Comparison of ENCODE assay signal across 8 mouse cellular contexts in genomic region chr14:25608618-25609017, GRCm38 (mm10).
DNase-seq lines count a peak whose midpoint lies in the region; ATAC-seq and TF ChIP-seq lines count a peak whose summit lies in the region.

No protein-coding gene starts in this region.

- intact Hi-C loops in left cerebral cortex, postnatal 36 days (cut with DNase I), result no loop called here

- no peaks in the 10 kb centered on the region for H3K27me3 ChIP-seq in embryonic facial prominence, embryonic 12.5 days
- no peaks in the 10 kb centered on the region for H3K27me3 ChIP-seq in limb, embryonic 12.5 days
- H3K27me3 ChIP-seq in stomach, embryonic 15.5 days (replicated peaks), result no peaks in the 10 kb centered on the region

- peak overlapping the region; percentile 82 for H3K4me2 ChIP-seq in embryonic facial prominence, embryonic 12.5 days (replicated peaks)
- H3K4me2 ChIP-seq in limb, embryonic 12.5 days, result peak overlapping the region; percentile 96
- peak overlapping the region; percentile 100 for H3K4me2 ChIP-seq in stomach, embryonic 15.5 days

- H3K27ac ChIP-seq in layer of hippocampus, adult 2 months, result peak overlapping the region; percentile 97
- peak overlapping the region; percentile 98 for H3K27ac ChIP-seq in embryonic facial prominence, embryonic 12.5 days
- peak overlapping the region; percentile 97 for H3K27ac ChIP-seq in limb, embryonic 12.5 days
- peak overlapping the region; percentile 90 for H3K27ac ChIP-seq in stomach, embryonic 15.5 days

- WGBS in embryonic facial prominence, embryonic 12.5 days, result 7% methylated on average over 4 of the region's 4 CpGs
- WGBS in limb, embryonic 12.5 days, result 12% methylated on average over 4 of the region's 4 CpGs
- 32% methylated on average over 4 of the region's 4 CpGs for WGBS in stomach, embryonic 15.5 days

- no peak for TF ChIP-seq CTCF in layer of hippocampus, adult 2 months (conservative IDR thresholded peaks at IDR 0.05)

- peak overlapping the region; percentile 81 for H3K4me3 ChIP-seq in layer of hippocampus, adult 2 months
- H3K4me3 ChIP-seq in embryonic facial prominence, embryonic 12.5 days, result peak overlapping the region; percentile 72
- H3K4me3 ChIP-seq in limb, embryonic 12.5 days (replicated peaks), result peak overlapping the region; percentile 82
- peak overlapping the region; percentile 75 for H3K4me3 ChIP-seq in stomach, embryonic 15.5 days (replicated peaks)

- peaks cover 81% of the 10 kb centered on the region for H3K4me1 ChIP-seq in embryonic facial prominence, embryonic 12.5 days
- peaks cover 82% of the 10 kb centered on the region for H3K4me1 ChIP-seq in limb, embryonic 12.5 days (replicated peaks)
- peaks cover 66% of the 10 kb centered on the region for H3K4me1 ChIP-seq in stomach, embryonic 15.5 days

- no peaks in the 10 kb centered on the region for H3K9me3 ChIP-seq in embryonic facial prominence, embryonic 12.5 days
- no peaks in the 10 kb centered on the region for H3K9me3 ChIP-seq in limb, embryonic 12.5 days
- H3K9me3 ChIP-seq in stomach, embryonic 15.5 days, result no peaks in the 10 kb centered on the region

- DNase-seq in layer of hippocampus, adult 2 months (ENCODE audit: low spot score in 2 of 2), result no peak
- DNase-seq in layer of hippocampus, adult 11-12 months (ENCODE audit: low spot score), result no peak
- DNase-seq in left cerebral cortex, postnatal 36 days (ENCODE audit: low spot score in 2 of 2), result no peak
- DNase-seq in ovary, adult 18-20 months (ENCODE audit: low spot score), result no peak
- DNase-seq in right cerebral cortex, postnatal 4 days, result no peak

- no peaks in the 10 kb centered on the region for H3K36me3 ChIP-seq in embryonic facial prominence, embryonic 12.5 days
- H3K36me3 ChIP-seq in limb, embryonic 12.5 days, result peaks cover 23% of the 10 kb centered on the region
- no peaks in the 10 kb centered on the region for H3K36me3 ChIP-seq in stomach, embryonic 15.5 days

- H3K9ac ChIP-seq in embryonic facial prominence, embryonic 12.5 days, result peak overlapping the region; percentile 87
- peak overlapping the region; percentile 90 for H3K9ac ChIP-seq in limb, embryonic 12.5 days (replicated peaks)
- H3K9ac ChIP-seq in stomach, embryonic 15.5 days, result peak overlapping the region; percentile 74; the same call in 1 of the 2 replicates

- ATAC-seq in embryonic facial prominence, embryonic 12.5 days (ENCODE audit: insufficient number of reproducible peaks, insufficient read depth, low FRiP score, low TSS enrichment), result no peak
- no peak for ATAC-seq in limb, embryonic 12.5 days (ENCODE audit: insufficient number of reproducible peaks, insufficient read depth, low FRiP score, low TSS enrichment, low read depth)
- ATAC-seq in stomach, embryonic 15.5 days (ENCODE audit: insufficient read depth, low FRiP score, low read depth), result no peak
